Mouse (Mus musculus) heart, embryonic 10.5 days (tissue): ENCODE measurements at regions not wholly inside any gene's neighbourhood (a gene's known extent, or its start where the extent isn't known, plus 50 kb on each side); places are given as distances from the start of the nearest gene placed in this dataset.

Source experiments
- DNase-seq: peaks from one replicate; pipeline ENCODE4 v3.0.0-alpha.2; 2017; ENCODE audit warnings: low spot score
- H3K27ac ChIP-seq: fragments of 300-500 bp; sonication (generic); 2 replicates; pipeline ENCODE4 v1.5.1; 2016; ENCODE audit warnings: mild to moderate bottlenecking
- H3K27me3 ChIP-seq: fragments of 300-500 bp; sonication (generic); 2 replicates; pipeline ENCODE4 v1.6.1; 2016; ENCODE audit warnings: mild to moderate bottlenecking; ENCODE audit not compliant: poor library complexity, insufficient read depth, severe bottlenecking
- H3K36me3 ChIP-seq: fragments of 300-500 bp; sonication (generic); 2 replicates; pipeline ENCODE4 v1.6.1; 2016; ENCODE audit warnings: mild to moderate bottlenecking, moderate library complexity
- H3K4me1 ChIP-seq: fragments of 300-500 bp; sonication (generic); 2 replicates; pipeline ENCODE4 v1.6.1; 2016; ENCODE audit warnings: mild to moderate bottlenecking
- H3K4me3 ChIP-seq: fragments of 300-500 bp; sonication (generic); 2 replicates; pipeline ENCODE4 v1.5.1; 2016; ENCODE audit warnings: mild to moderate bottlenecking, moderate library complexity
- H3K9me3 ChIP-seq: fragments of 300-500 bp; sonication (generic); 2 replicates; pipeline ENCODE4 v1.6.1; 2016; ENCODE audit warnings: mild to moderate bottlenecking, moderate library complexity
- WGBS: fragments of 180-500 bp; shearing (Covaris S2); methylation state at CpG from one replicate; pipeline ENCODE4 v1.1.7; 2016; 5-methylcytosine and 5-hydroxymethylcytosine counted together

DNA sequence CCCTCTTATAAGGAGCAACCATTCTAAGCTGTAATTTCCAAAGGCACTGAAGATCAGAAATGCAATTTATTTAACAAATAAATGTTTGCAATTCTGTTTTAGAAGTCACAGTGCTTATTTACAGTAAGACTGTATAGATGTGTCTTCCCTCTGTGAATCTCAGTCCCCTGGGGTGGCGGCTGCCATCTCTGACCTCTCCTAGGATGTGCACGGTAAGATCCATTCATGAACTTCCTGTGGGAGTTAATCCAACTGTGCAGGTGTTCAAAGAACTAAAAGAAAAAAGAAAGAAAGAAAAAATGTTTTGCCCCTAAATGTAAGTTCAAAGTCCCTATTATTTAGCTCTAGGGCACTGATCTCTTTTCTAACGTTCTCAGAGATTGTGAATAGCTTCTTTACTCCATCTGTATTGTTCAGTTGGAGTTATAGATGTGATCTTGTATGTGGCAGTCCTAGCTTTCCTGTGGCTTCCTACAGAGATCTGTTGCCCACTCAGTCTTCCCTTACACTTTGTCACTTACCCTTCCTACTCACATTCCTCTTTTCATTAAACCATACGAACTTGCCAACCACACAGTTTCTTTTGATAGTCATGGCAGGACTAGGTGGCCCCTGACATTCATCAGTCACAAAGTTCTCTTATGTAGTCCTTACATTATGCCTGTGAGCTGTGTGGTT lies 346.0 kb upstream of the Alcam start:
- Histone ChIP-seq H3K27ac (no peak overlapping the region), H3K4me1 (no peaks in the 10 kb centered on the region), H3K4me3 (no peak overlapping the region), H3K27me3 (no peaks in the 10 kb centered on the region), H3K36me3 (no peaks in the 10 kb centered on the region), H3K9me3 (no peaks in the 10 kb centered on the region)
- WGBS = 68% methylated on average over 4 of the region's 4 CpGs
- DNase-seq = no peak

DNA sequence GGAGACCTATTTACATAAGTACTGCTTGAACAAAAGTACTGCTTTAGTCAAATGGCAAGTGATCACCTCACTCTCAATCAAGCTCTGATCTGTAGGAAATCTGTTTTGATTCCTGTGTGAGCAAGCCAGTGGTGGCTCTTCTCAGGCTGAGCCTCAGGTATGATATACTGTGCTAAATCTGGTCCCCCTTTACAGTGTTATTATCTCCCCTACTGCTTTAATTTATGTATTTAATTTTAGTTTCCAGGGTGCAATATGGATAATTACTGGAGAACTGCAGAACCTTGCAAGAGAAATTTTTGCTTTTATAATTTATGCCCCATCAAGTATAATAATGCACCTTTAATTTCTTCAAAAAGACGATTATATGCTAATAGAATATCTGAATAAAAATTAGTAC lies 341.3 kb upstream of the Alcam start:
- H3K4me3 ChIP-seq = no peak overlapping the region
- no peak overlapping the region for H3K27ac ChIP-seq
- no peaks in the 10 kb centered on the region for H3K36me3 ChIP-seq
- no peaks in the 10 kb centered on the region for H3K4me1 ChIP-seq
- 73% methylated on average over 1 of the region's 1 CpGs for WGBS
- DNase-seq = no peak
- H3K9me3 ChIP-seq = no peaks in the 10 kb centered on the region
- no peaks in the 10 kb centered on the region for H3K27me3 ChIP-seq

DNA sequence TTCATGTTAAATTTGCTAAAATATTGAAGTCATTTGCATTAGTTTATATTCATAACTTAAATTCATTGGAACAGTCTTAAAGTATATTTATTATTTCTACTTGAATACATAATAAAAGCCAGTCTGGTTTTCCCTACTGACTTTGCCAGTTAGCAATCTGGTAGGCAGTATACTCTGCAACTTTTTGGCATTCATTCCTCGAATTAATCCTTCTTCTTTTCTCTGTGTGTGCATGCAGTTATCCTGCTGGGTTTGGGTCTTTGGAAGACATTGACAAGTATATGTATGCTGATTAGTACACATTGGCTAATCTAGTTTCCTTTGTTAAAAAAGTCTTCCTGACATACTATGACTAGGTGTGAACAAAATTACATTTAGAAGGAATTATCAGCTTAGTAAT lies 336.1 kb upstream of the Alcam start:
- 75% methylated on average over 1 of the region's 1 CpGs for WGBS
- Histone ChIP-seq H3K27ac (no peak overlapping the region), H3K4me3 (no peak overlapping the region), H3K36me3 (no peaks in the 10 kb centered on the region), H3K27me3 (no peaks in the 10 kb centered on the region), H3K9me3 (no peaks in the 10 kb centered on the region), H3K4me1 (no peaks in the 10 kb centered on the region)
- DNase-seq = no peak

DNA sequence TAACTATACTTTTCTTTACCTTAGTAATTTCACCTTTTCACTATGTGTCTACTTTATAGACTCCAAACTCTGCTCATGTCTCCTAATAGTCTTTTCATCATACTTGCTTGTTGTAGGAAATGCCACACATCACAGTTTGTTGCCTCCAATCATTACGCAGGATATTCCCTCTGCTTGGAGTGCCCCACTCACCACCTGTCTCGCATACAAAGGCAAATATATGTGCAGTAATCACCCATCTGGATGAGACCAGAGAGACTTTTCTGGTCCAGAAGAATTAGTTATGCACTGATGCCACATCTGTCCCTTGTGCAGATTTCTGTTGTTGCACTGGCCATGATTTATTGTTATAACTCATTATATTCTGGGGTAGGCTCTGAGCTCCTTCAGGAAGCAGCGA lies 293.9 kb upstream of the Alcam start:
- H3K36me3 ChIP-seq = no peaks in the 10 kb centered on the region
- DNase-seq = no peak
- H3K9me3 ChIP-seq = no peaks in the 10 kb centered on the region
- peaks cover 6% of the 10 kb centered on the region; the same call in 1 of the 2 replicates for H3K4me1 ChIP-seq
- no peaks in the 10 kb centered on the region for H3K27me3 ChIP-seq
- WGBS = 88% methylated on average over 3 of the region's 3 CpGs
- H3K4me3 ChIP-seq = no peak overlapping the region
- no peak overlapping the region for H3K27ac ChIP-seq

DNA sequence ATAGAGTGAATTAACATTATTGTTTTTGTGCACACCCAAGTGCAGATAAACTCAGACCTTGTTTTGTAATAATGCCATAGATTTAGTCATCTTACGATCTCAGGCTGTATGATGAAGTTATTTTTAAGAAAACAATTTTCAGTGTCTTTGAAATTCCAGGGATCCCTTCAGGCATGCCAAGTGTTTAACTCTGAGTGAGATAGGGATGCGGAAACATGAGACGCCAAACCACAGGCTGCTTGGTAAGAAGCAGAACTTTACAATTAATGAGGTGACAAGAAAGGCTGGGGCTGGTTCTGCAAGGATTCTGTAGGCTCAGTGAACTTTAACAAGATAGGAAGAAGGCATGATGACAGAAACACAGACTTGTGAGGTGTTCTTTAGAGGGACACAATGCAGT lies 292.3 kb upstream of the Alcam start:
- H3K36me3 ChIP-seq = no peaks in the 10 kb centered on the region
- no peaks in the 10 kb centered on the region for H3K9me3 ChIP-seq
- WGBS = 36% methylated on average over 3 of the region's 3 CpGs
- DNase-seq = no peak
- no peaks in the 10 kb centered on the region for H3K27me3 ChIP-seq
- H3K4me3 ChIP-seq = no peak overlapping the region
- peak overlapping the region; percentile 29 for H3K27ac ChIP-seq
- peaks cover 6% of the 10 kb centered on the region; the same call in 1 of the 2 replicates for H3K4me1 ChIP-seq

DNA sequence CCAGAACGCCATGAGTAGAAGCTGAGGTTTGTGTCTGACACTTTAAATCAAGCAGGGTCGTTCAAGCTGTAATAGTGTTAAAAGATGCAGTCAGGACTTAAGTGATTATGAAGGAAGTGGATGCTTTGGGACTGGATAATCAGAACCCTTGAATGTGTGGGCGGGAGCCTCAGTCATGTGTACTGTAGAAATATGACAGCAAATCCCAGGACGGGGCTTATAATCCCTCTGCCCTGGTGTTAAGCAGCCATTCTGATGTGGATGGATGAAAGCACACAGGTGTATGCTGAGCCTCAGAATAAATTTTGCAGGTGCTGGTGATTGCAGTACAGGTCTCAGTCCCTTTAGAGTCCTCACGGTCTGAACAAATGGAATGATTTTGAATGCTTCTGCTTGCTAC lies 290.8 kb upstream of the Alcam start:
- H3K27ac ChIP-seq = no peak overlapping the region
- no peak overlapping the region for H3K4me3 ChIP-seq
- 69% methylated on average over 5 of the region's 5 CpGs for WGBS
- no peaks in the 10 kb centered on the region for H3K36me3 ChIP-seq
- no peak for DNase-seq
- H3K9me3 ChIP-seq = no peaks in the 10 kb centered on the region
- H3K27me3 ChIP-seq = no peaks in the 10 kb centered on the region
- peaks cover 6% of the 10 kb centered on the region; the same call in 1 of the 2 replicates for H3K4me1 ChIP-seq

DNA sequence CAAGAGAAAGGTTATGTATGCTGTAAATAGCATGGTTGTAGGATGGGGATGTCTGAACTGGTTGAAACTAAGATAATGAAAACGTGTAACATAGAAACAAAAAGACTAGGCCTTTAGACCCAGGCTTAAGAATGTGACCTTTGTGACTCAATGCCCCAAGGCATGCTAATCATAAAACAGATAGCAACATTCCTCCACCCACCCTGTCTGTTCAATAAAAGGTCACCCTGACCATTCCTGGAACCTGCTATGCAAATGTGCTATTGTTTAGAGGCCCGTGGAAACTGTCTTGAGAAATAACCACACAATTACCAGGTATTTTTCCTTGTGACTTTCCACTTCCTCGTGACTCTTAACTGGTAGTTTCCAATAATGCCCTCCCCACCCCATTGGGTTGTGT lies 288.3 kb upstream of the Alcam start:
- Histone ChIP-seq H3K4me1 (peaks cover 6% of the 10 kb centered on the region; the same call in 1 of the 2 replicates), H3K36me3 (no peaks in the 10 kb centered on the region), H3K27me3 (no peaks in the 10 kb centered on the region), H3K27ac (no peak overlapping the region), H3K4me3 (no peak overlapping the region), H3K9me3 (no peaks in the 10 kb centered on the region)
- 68% methylated on average over 3 of the region's 3 CpGs for WGBS
- no peak for DNase-seq

DNA sequence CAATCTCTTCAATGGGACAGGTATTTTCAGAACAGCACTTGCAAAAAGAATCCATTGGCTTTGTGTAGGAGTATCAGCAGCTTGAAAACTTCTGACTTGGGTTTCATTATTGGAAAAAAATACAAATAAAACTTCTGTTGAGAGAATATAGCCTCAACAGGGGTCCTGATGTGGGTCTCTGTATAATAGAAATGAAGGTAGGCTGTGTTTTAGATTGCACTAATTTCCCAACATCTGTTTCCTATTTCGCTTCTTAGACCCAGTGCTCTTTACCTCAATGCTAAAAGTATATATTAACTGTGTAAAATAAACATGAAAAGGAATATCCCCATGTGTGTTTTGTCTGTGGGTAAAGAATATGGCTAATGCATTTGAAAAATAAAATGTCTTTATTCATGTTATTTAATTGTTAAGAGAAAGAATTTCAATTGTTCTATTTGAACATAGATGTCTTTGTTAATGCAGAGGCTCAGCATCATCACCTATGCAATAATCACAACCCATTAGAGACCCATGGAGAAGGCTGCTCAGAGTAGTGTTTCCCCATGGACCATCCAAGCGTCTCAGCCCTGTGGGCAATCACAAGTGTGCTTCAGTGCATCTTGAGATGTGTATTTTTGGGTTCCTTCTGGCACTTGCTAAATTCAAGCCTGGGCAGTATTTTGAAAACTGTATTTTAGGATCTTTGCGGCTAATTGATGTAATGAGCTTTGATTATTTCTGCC lies 272.4 kb upstream of the Alcam start:
- Histone ChIP-seq H3K36me3 (no peaks in the 10 kb centered on the region), H3K27me3 (no peaks in the 10 kb centered on the region), H3K4me3 (no peak overlapping the region), H3K4me1 (no peaks in the 10 kb centered on the region), H3K27ac (no peak overlapping the region), H3K9me3 (no peaks in the 10 kb centered on the region)
- 79% methylated on average over 3 of the region's 3 CpGs for WGBS
- no peak for DNase-seq

DNA sequence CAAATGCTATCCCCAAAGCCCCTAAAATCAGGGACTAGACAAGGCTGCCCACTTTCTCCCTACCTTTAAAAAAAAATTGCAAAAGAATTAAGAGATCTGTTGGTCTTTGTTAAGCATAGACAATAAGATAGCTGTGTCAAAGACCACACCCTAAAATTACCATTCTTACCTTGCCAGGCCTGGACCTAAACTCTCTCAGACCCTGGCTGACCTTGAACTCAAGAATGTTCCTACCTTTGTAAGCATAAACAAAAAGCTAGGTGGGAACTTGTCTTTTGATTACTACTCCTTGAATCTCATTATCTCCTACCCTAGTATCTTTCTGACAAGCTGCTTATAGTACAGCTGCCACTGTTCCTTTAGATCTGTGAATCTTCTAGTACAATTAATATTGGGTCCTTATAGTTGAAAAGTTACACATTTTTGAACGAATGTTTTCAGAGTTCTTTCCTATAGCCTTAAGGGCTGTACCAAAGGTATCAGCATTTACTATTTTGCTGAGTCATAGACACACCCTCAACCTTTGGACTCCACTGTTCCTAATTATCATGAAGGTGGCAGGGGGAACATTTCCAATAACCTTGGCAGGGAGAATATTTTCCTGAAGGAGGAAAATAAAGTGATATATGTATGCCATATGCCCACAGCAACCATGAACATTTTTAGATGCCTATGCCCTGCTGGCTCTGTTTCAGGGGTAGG lies 264.5 kb upstream of the Alcam start:
- Histone ChIP-seq H3K9me3 (no peaks in the 10 kb centered on the region), H3K27me3 (no peaks in the 10 kb centered on the region), H3K36me3 (no peaks in the 10 kb centered on the region), H3K4me3 (no peak overlapping the region), H3K27ac (no peak overlapping the region), H3K4me1 (no peaks in the 10 kb centered on the region)
- 68% methylated on average over 1 of the region's 1 CpGs for WGBS
- DNase-seq = no peak

DNA sequence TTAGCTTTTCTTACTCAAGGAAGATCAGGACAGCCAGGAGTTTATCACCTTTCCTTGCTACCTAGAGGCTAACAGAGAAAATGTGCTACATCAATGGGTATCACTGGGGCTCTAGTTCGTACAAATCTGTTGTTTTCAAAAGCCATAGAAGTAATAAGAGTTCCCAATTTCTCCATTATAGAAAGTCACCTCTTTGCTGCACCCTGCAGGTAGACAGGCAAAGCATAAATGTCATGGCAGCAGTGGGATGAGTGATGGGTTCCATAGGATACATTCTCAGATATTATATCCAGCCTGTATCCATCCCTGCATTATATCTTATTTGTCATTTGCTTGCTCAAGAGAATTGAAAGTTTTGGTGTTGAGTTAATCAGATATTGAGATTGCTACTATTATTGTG lies 236.4 kb upstream of the Alcam start:
- H3K27ac ChIP-seq = no peak overlapping the region
- H3K36me3 ChIP-seq = no peaks in the 10 kb centered on the region
- no peaks in the 10 kb centered on the region for H3K4me1 ChIP-seq
- no peaks in the 10 kb centered on the region for H3K9me3 ChIP-seq
- no peaks in the 10 kb centered on the region for H3K27me3 ChIP-seq
- DNase-seq = no peak
- WGBS = 79% methylated on average over 1 of the region's 1 CpGs
- no peak overlapping the region for H3K4me3 ChIP-seq

DNA sequence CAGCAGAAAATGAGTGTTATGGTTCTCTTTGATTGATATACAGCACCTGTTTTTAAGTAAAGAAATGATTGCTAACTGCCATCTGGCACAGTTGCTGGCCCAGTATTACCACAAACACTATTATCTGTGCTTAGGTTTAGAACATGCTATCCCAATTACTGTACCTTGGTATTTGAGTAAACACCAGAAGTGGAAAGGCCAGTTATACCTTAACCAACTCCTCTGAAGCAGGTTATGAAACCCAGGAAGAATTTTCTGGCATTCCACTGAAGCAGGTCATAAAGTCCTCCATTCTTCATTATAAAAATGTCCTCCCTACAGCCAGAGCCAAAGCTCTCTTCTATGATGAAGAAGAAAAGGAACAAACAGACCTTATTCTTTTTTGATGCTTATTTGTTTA lies 201.0 kb upstream of the Alcam start:
- no peaks in the 10 kb centered on the region for H3K27me3 ChIP-seq

More for the DNA sequence above, 201.0 kb upstream of the Alcam start:
- Histone ChIP-seq H3K36me3 (no peaks in the 10 kb centered on the region), H3K4me1 (no peaks in the 10 kb centered on the region; the same call in 1 of the 2 replicates), H3K27ac (no peak overlapping the region), H3K9me3 (no peaks in the 10 kb centered on the region), H3K4me3 (no peak overlapping the region)
- no peak for DNase-seq
